Mouse (Mus musculus): ENCODE measurements around the gene D330045A20Rik. TPM values are rescaled to one million over a fixed set of nuclear protein-coding genes. Genes with fewer than 3 reads are reported as not detected.
"Not testable (repeated sequence)": the region's sequence is repeated elsewhere in the genome, so short reads cannot be mapped to it uniquely, and the experiment has no call there.

Gene D330045A20Rik
- polyA plus RNA-seq, 1 experiment from 2014 or later, result 2.2 TPM

DNA sequence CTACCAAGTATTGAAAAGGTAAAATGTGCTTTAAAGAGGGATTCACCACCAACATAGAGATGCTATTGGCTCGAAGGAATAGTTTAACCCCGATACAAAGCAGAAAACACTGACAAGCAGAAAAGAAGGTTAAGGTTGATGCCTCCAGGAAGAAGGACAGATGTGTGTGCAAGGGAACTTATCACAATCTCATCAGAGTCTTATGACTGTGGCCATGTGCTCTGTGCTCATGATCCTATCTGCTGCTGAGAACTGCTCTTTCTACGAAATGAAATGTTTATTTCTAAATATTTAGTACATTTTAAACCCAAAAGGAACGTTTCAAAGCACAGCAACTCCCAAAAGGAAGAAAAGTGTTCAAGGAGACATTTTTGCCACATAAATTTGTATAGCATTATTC is 52.1 kb downstream of the D330045A20Rik start:
- no peak overlapping the region for H3K4me3 ChIP-seq
- no peak for DNase-seq (ENCODE audit: low spot score)
- H3K4me1 ChIP-seq, result no peaks in the 10 kb centered on the region
- no peak overlapping the region for H3K27ac ChIP-seq (replicated peaks)
- peaks cover 65% of the 10 kb centered on the region for H3K27me3 ChIP-seq (replicated peaks; ENCODE audit: low read depth, poor library complexity, severe bottlenecking)
- whole genome bisulfite sequencing, result 79% methylated on average over 4 of the region's 4 CpGs
- H3K36me3 ChIP-seq (replicated peaks), result no peaks in the 10 kb centered on the region
- no peaks in the 10 kb centered on the region for H3K9me3 ChIP-seq

DNA sequence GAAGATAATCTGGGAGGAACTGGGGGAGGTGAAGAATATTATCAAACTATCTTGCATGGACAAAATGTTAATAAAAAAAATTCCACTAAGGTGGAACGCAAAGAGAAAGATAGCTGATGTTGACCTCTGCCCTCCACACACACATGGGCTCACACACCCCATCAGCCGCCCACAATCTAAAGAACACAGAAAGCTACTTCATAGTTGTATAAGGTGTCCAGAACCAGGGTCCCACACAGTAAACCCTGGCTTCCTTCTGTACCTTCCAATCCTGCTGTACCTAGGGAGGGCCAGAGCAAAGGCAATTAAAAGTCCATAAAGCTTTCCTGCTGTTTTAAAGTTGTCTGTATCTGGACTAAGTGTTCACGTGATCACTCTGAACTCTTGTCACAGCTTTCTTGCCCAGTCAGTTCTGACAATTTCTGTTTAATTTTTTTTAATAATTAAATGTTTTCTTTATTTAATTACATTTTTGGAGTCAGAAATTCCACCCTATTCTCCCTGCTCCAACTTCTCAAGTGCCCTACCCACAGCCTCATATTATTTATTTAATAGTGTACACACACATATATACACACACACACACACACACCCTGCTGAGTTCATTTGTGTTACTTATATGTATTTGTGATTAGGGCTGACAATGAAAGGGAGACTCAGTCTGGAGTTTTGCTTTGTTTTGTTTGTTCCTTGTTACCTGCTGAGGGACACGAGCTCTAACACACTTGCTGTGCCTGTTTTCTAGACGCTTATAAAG is 57.7 kb downstream of the D330045A20Rik start:
- Histone ChIP-seq H3K27me3 (replicated peaks; ENCODE audit: low read depth, poor library complexity, severe bottlenecking) (peaks cover 41% of the 10 kb centered on the region), H3K9me3 (no peaks in the 10 kb centered on the region), H3K4me3 (no peak overlapping the region), H3K36me3 (replicated peaks) (no peaks in the 10 kb centered on the region), H3K4me1 (no peaks in the 10 kb centered on the region), H3K27ac (replicated peaks) (no peak overlapping the region)
- no peak for DNase-seq (ENCODE audit: low spot score)
- 81% methylated on average over 5 of the region's 5 CpGs for WGBS

- Histone ChIP-seq H3K9me3 (no peaks in the 10 kb centered on the region), H3K4me3 (no peak overlapping the region), H3K27me3 (replicated peaks; ENCODE audit: low read depth, poor library complexity, severe bottlenecking) (peaks cover 30% of the 10 kb centered on the region), H3K36me3 (replicated peaks) (no peaks in the 10 kb centered on the region), H3K27ac (replicated peaks) (no peak overlapping the region), H3K4me1 (no peaks in the 10 kb centered on the region)
- WGBS, result 89% methylated on average over 7 of the region's 7 CpGs
- no peak for DNase-seq (ENCODE audit: low spot score)
These were observed 63.6 kb downstream of the D330045A20Rik start for GRCm38 (mm10) chrX:139543726-139544125.

GRCm38 (mm10) chrX:139550456-139550855 is 70.3 kb downstream of the D330045A20Rik start:
- WGBS, result 75% methylated on average over 5 of the region's 5 CpGs
- H3K27ac ChIP-seq (replicated peaks), result no peak overlapping the region
- no peak for DNase-seq (ENCODE audit: low spot score)
- H3K4me1 ChIP-seq, result no peaks in the 10 kb centered on the region
- no peaks in the 10 kb centered on the region for H3K9me3 ChIP-seq
- H3K27me3 ChIP-seq (replicated peaks; ENCODE audit: low read depth, poor library complexity, severe bottlenecking), result peaks cover 32% of the 10 kb centered on the region
- no peak overlapping the region for H3K4me3 ChIP-seq
- H3K36me3 ChIP-seq (replicated peaks), result no peaks in the 10 kb centered on the region

- Histone ChIP-seq H3K27me3 (replicated peaks; ENCODE audit: low read depth, poor library complexity, severe bottlenecking) (peaks cover 23% of the 10 kb centered on the region), H3K4me1 (no peaks in the 10 kb centered on the region), H3K27ac (replicated peaks) (no peak overlapping the region), H3K36me3 (replicated peaks) (no peaks in the 10 kb centered on the region), H3K4me3 (no peak overlapping the region), H3K9me3 (no peaks in the 10 kb centered on the region)
- WGBS, result 85% methylated on average over 2 of the region's 2 CpGs
- DNase-seq (ENCODE audit: low spot score), result no peak
These were observed 71.9 kb downstream of the D330045A20Rik start for GRCm38 (mm10) chrX:139552090-139552489.

DNA sequence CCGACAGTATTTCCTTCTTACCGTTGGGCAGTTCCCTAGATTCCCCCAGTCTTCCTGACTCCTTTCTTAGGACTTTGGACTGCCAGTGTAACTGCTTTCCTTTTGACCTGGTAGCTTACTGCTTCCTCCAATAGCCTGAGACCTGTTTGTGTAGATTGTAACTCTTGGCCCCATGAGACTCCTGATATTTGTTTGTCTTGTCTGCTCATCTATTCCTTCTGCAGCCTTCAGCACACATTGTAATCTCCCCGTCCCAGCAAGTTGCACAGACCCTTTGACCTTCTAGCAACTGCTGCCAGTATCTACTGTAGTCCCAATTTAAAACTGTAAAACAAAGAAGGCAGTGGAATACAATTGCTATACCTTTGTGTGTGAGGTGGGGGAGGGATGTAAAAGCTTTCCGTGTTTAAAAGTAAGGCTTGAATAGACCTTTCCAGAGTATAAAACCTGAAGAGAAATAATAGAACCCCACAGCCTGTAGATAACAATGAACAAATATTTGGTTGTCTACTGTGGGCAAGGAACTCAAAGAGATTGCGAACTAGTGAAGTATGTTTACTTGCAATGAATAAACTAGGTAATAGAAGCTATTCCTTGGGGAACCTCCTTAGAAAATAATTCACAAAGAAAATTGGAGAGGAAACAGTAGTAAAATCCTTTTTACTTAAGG is 82.2 kb downstream of the D330045A20Rik start:
- 75% methylated on average over 5 of the region's 5 CpGs for WGBS
- no peak overlapping the region for H3K4me3 ChIP-seq
- peaks cover 43% of the 10 kb centered on the region for H3K27me3 ChIP-seq (replicated peaks; ENCODE audit: low read depth, poor library complexity, severe bottlenecking)
- no peaks in the 10 kb centered on the region for H3K36me3 ChIP-seq (replicated peaks)
- no peak overlapping the region for H3K27ac ChIP-seq (replicated peaks)
- no peak for DNase-seq (ENCODE audit: low spot score)
- no peaks in the 10 kb centered on the region for H3K4me1 ChIP-seq
- H3K9me3 ChIP-seq, result no peaks in the 10 kb centered on the region

DNA sequence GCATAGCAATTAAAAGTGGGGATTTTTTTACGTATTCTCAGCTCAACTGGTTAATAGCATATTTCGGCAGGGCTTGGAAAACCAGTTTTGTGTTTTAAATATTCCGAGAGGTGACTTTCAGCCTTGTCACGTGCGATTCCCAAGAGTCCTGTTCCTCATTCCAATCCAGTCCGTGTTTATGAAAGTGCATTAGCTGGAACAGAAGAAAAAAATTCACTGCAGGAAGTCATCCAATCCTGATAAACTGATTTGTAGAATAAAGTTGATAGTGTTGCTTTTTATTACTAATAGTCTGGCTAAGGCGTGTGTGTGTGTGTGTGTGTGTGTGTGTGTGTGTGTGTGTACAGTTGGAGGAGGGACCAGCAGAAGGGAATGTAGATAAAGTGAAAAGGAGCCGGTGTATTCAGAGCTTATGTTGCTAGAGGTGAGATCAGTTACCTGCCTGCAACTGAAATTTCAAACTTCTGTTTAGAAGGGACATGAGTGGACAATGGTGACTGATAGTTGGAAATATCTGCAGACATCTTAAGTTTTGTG is 82.8 kb downstream of the D330045A20Rik start, which contains the start of gene Rnf128:
Gene Rnf128 (plus strand): TSS at position 392 of the 537 bp plus-strand sequence.
- H3K36me3 ChIP-seq (replicated peaks), result no peaks in the 10 kb centered on the region

DNA sequence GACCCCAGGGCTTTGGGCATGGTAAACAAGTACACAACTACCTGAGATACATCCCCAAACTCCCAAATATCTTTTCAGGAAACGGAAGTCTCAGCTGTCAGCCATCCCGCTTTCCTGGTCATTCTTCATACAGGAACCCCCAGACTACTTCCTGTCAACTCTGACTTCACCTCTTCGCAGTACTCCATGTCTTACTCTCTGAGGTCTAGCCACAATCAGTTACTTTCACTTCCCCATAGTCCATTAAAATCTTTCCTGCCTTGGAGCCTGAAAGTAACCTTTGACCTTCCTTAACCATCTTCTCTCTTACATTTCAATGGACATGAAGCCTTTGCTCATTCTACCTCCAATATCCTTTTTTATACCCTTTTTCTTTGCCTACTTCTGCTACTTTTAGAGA is 89.9 kb downstream of the D330045A20Rik start:
- H3K4me1 ChIP-seq, result no peaks in the 10 kb centered on the region
- no peak overlapping the region for H3K27ac ChIP-seq (replicated peaks)
- peaks cover 42% of the 10 kb centered on the region for H3K27me3 ChIP-seq (replicated peaks; ENCODE audit: low read depth, poor library complexity, severe bottlenecking)
- H3K4me3 ChIP-seq, result no peak overlapping the region
- no peak for DNase-seq (ENCODE audit: low spot score)
- H3K9me3 ChIP-seq, result no peaks in the 10 kb centered on the region
- WGBS, result 87% methylated on average over 3 of the region's 3 CpGs
- no peaks in the 10 kb centered on the region for H3K36me3 ChIP-seq (replicated peaks)

More for the DNA sequence above, 82.8 kb downstream of the D330045A20Rik start, which contains the start of gene Rnf128:
- Histone ChIP-seq H3K9me3 (no peaks in the 10 kb centered on the region), H3K27ac (replicated peaks) (no peak within 1 kb of the TSS), H3K27me3 (replicated peaks; ENCODE audit: low read depth, poor library complexity, severe bottlenecking) (peaks cover 43% of the 10 kb centered on the region), H3K4me3 (no peak within 1 kb of the TSS), H3K4me1 (no peaks in the 10 kb centered on the region)
- DNase-seq (ENCODE audit: low spot score), result no peak
- 81% methylated on average over 8 of the region's 8 CpGs for WGBS

DNA sequence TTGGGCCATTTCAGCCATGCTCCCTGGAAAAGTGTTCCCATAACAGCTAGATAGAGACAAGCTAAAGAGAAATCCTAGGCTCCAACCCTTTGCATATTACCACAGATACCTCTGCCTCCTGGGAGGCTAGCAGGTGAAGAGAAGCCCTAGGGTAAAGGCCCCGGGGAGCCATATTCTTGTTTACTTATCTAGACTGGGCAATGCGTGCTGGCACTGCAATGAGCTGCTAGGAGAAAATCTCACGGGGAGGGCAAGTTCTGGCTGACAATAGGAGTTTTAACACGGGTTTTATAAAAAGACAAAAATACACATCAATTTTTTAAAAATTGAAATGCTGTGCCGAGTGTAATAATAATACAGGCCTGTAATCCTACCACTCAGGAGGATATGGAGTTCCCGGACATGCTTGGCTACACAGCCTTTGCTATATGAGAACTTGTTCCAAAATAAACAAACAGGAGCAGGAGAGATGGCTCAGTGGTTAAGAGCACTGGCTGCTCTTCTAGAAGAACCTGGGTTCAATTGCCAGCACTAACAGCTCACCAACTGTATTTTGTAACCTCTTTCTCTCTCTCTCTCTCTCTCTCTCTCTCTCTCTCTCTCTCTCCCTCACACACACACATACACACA is 98.6 kb downstream of the D330045A20Rik start:
- DNase-seq (ENCODE audit: low spot score), result no peak
- Histone ChIP-seq H3K36me3 (replicated peaks) (no peaks in the 10 kb centered on the region), H3K27me3 (replicated peaks; ENCODE audit: low read depth, poor library complexity, severe bottlenecking) (peaks cover 34% of the 10 kb centered on the region), H3K4me1 (no peaks in the 10 kb centered on the region), H3K9me3 (no peaks in the 10 kb centered on the region), H3K27ac (replicated peaks) (no peak overlapping the region), H3K4me3 (no peak overlapping the region)
- WGBS, result 70% methylated on average over 6 of the region's 6 CpGs

- no peaks in the 10 kb centered on the region for H3K9me3 ChIP-seq
- WGBS, result 46% methylated on average over 4 of the region's 4 CpGs
- no peaks in the 10 kb centered on the region for H3K36me3 ChIP-seq (replicated peaks)
These were observed 103.4 kb downstream of the D330045A20Rik start for GRCm38 (mm10) chrX:139583616-139584015.

GRCm38 (mm10) chrX:139586676-139587075 is 106.5 kb downstream of the D330045A20Rik start:
- not testable (repeated sequence) for H3K36me3 ChIP-seq (replicated peaks); DNase-seq (ENCODE audit: low spot score); H3K9me3 ChIP-seq; H3K27ac ChIP-seq (replicated peaks); H3K4me1 ChIP-seq; H3K4me3 ChIP-seq
- WGBS, result 78% methylated on average over 2 of the region's 2 CpGs
- H3K27me3 ChIP-seq (replicated peaks; ENCODE audit: low read depth, poor library complexity, severe bottlenecking), result peaks cover 30% of the 10 kb centered on the region

More at GRCm38 (mm10) chrX:139583616-139584015, 103.4 kb downstream of the D330045A20Rik start:
- Histone ChIP-seq H3K4me3 (no peak overlapping the region), H3K4me1 (no peaks in the 10 kb centered on the region), H3K27ac (replicated peaks) (no peak overlapping the region), H3K27me3 (replicated peaks; ENCODE audit: low read depth, poor library complexity, severe bottlenecking) (peaks cover 26% of the 10 kb centered on the region)
- no peak for DNase-seq (ENCODE audit: low spot score)

GRCm38 (mm10) chrX:139596404-139596803 is 116.2 kb downstream of the D330045A20Rik start:
- Histone ChIP-seq H3K4me3 (no peak overlapping the region), H3K27me3 (replicated peaks; ENCODE audit: low read depth, poor library complexity, severe bottlenecking) (peaks cover 67% of the 10 kb centered on the region), H3K36me3 (replicated peaks) (no peaks in the 10 kb centered on the region), H3K9me3 (no peaks in the 10 kb centered on the region), H3K27ac (replicated peaks) (no peak overlapping the region), H3K4me1 (no peaks in the 10 kb centered on the region)
- WGBS, result 88% methylated on average over 6 of the region's 6 CpGs
- DNase-seq (ENCODE audit: low spot score), result no peak

Measured in embryonic facial prominence, embryonic 10.5 days (tissue).